Mouse (Mus musculus) heart, adult 18-20 months (tissue): ENCODE results near the gene Shisa9. TPM values are rescaled to one million over a fixed set of nuclear protein-coding genes. Genes with fewer than 3 reads are reported as not detected.

ENCODE experiments used
- DNase-seq, 2 experiments: peaks; one replicate each; pipeline ENCODE4 v3.0.0; 2021 to 2022; ENCODE audit warnings: mixed read lengths in 1 of 2
- total RNA-seq, 2 experiments: library from RNA; stranded (reverse); gene quantifications; 2 replicates each; pipeline ENCODE4 v1.2.3; 2021

The Shisa9 gene
- total RNA-seq, 2 experiments from 2014 or later = 0.10 to 0.23 TPM

GRCm38 (mm10) chr16:12201216-12201615, 217.3 kb downstream of the Shisa9 start:
- peak in 1 of 2 experiments; percentile 39 for DNase-seq

DNA sequence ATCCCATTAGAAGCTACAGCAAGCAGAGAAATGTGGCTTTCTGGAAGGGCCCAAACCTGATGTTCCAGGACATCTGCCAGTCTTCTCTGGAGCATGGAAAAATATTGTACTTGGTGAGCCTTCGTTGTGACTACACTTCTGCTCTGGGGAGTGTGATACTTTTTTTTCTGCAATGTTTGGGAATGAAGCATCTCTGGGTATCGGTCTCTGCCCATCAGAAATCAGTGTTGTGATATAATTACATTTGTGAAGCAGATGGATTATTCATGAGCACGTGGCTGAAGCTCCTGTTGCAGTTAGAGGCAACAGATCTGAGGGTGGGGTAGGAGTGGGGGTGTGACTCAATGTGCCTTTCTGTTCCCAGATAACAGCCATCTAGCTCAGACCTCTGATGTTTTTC, 218.2 kb downstream of the Shisa9 start:
- DNase-seq = no peak

GRCm38 (mm10) chr16:12203055-12203454, 219.1 kb downstream of the Shisa9 start:
- DNase-seq = no peak

DNA sequence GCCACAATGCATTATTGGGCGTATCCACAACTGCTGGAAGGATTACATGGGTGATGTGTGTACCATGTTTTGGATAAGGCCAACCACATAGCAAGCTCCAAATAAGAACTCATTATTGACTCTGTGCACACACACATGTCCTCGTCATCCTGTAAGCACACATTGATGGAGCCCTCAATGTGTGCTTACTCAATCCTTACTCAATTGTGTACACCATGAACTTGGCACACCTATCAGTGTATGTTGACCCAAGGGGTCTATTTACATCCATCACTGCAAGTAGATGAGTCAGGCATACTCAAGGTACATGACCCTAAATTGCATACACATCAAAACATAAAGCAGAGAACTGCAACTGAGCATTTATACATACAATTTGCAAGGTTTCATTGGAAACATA, 220.5 kb downstream of the Shisa9 start:
- DNase-seq = no peak

DNA sequence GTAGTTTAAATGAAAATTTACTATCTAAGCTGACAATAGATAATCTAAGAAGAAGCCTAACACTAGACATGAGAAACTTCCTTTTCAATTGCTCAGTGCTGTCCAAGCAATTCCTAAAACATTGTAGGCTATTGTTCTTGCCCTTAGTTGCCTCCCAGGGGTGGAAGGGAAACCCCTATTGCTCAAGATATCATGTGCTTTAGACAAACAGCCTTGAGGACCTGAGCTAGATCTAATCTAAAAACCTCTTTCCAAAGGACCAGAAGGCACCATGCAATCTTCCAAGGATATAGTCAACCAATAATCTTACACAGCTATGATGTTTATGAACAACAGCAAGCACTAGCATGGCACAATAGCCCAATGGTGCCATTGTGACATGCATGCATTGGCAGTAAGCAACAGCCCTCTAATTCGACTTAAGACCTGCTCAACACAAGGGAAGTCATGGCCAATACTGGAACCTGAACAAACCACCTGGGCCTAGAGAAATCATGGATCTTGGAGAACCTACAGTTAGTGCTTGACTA, 222.6 kb downstream of the Shisa9 start:
- DNase-seq = no peak

GRCm38 (mm10) chr16:12206951-12207350, 223.0 kb downstream of the Shisa9 start:
- no peak for DNase-seq

- DNase-seq = no peak
Measured at GRCm38 (mm10) chr16:12209355-12209754, 225.4 kb downstream of the Shisa9 start.

DNA sequence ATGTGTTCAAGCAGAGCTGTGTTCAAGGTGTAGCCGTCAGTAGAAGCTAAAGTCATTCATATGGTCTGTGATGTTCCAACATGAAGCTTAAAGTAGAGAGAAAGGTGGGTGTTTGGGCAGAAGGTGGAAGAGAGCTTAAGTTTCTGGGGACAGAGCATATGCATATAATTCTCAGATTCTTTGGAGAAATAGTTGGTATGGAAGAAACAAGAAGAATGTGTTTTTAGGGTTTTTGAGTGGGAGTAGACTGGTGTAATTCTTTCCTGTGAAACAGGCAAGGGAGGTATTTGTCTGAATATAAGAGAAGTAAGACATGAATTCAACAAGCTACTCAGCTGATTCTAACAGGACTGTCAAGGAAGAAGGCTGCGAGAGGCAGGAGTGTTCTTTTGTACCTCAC, 225.9 kb downstream of the Shisa9 start:
- DNase-seq = no peak

DNA sequence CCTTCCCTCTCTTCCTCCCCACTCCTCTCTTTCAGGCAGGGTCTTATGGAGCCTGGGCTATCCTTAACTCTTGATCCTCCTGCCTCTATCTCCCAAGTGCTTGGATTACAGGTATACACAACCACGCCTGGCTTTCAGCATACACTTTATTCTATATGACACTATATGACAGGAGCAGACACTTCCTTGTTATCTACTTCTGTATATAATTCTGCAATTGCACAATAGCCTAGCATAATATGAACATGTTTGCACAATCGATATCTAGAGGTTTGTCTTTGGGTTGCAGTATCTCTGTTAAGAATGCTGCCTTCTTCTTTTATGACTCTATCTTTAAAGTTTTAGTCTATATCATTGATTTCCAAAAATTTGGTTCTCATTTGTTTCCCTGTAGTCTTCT, 230.1 kb downstream of the Shisa9 start:
- DNase-seq = no peak

- no peak for DNase-seq
Measured at GRCm38 (mm10) chr16:12217289-12218150, 233.6 kb downstream of the Shisa9 start.

- DNase-seq = no peak
Measured at GRCm38 (mm10) chr16:12218151-12218532, 234.2 kb downstream of the Shisa9 start.

DNA sequence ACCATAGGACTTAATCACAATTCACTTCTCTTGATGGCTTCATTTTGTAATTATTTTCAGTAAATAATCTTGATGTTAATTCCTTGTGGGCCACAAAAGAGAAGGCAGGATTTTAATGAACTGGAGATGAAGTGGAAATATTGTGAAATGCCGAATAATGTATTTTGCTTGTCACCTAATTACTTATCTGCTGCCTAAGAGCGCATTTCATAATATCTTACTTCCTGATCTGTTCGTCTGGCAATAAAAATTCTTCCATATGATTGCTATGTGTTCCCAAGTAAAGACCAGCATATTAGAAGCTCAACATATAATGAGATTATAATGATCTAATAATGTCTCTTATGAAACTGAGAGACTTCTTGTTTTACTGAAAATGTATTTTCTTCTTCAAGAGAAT, 235.9 kb downstream of the Shisa9 start:
- no peak for DNase-seq

- no peak for DNase-seq
Measured at GRCm38 (mm10) chr16:12223537-12223936, 239.6 kb downstream of the Shisa9 start.

DNA sequence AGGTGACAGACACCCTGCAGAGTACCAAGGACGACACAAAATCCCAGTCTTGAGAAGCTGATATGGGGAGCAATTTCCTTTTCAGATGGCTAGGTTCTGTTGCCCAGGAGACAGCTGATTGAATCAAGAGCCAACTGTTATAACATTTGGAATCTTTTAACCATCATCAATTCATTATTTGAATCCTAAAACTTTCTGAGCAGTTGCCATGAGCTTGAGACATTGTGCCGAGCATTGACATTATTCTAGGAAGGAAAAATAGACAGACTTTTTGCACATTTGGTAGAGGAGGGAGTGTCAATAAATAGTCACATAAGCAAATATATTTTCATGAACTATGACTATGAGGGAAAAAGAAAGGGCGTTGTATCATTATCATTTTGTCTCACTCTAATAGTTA, 243.0 kb downstream of the Shisa9 start:
- DNase-seq = no peak

GRCm38 (mm10) chr16:12233288-12233687, 249.4 kb downstream of the Shisa9 start:
- DNase-seq = peak; percentile 7 to 16

DNA sequence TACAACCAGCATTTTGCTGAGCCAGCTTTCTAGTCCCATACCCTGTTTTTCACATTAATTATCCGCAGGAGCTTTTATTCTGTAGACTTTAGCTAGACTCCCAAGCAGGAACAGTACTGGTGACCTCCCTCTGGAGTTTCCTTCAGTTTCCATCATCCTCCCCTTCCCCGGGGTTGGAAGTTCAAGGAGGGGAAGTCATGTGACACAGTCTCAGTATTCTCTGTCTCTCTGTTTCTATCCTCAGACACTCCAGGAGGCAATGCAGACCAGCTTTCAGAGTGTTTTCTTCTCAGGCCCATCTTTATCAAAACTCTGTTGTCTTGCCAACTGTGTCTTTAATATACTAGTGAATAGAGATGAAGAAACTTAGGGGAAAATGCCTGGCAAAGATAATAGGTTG, 250.4 kb downstream of the Shisa9 start:
- DNase-seq = peak in 1 of 2 experiments; percentile 4

- DNase-seq = no peak
Measured at GRCm38 (mm10) chr16:12238611-12239010, 254.7 kb downstream of the Shisa9 start.

- no peak for DNase-seq
Measured at GRCm38 (mm10) chr16:12259361-12259760, 275.4 kb downstream of the Shisa9 start.

DNA sequence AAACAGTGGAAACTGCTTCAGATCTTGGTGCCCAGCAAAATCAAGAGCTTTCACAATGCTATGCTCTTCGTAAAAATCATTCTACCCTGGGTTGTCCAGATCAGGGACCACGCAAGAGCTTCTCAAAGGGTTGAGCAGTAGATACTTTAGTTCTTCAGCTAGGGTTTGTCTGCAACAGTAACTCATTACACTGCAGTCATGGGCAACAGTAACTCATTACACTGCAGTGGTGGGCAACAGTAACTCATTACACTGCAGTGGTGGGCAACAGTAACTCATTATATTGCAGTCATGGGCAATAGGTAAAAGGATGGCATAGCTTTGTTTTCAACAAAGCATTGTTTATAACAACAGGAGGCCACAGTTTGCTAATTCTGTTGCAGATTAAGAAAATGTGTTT, 281.9 kb downstream of the Shisa9 start:
- DNase-seq = no peak

DNA sequence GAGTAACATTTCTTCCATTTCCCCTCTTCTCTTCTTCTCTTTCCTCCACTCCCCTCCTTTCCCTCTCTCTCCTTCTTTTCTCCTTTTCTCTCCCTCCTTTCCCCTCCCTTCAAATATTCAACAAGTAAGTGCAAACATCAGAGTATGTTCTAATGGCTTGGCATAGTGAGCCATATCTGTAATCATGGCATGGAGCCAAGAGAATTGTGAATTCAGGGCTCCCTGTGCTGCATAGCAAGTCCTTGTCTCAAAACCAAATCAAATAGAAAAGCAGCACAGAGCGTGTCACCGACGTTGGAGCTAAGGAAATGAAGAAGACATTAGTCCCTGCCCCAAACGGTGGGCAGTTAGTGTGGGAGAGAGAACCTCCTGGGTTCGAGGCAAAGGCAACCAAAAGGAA, 316.6 kb downstream of the Shisa9 start:
- no peak for DNase-seq

DNA sequence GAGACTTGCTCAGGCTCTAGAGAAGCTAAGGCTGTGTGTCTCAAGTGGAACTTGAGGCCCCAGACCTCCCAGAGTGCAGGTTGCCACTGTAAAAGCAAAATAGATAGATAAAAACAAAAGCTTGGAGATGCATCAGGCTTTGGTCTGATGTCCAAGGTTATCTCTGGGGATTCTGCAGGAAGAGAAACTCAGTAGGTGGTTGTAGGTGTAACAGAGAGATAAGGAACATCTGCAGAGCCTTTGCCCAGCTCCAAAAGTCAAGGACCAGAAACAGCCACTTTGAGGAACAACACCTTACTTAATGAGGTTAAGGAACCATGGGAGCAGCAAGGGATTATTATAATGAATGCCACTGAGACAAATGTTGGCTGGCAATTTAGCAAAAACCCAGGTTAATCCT, 319.5 kb downstream of the Shisa9 start:
- no peak for DNase-seq

GRCm38 (mm10) chr16:12307318-12307965, 323.5 kb downstream of the Shisa9 start:
- peak in 1 of 2 experiments; percentile 25 for DNase-seq

GRCm38 (mm10) chr16:12309826-12310225, 325.9 kb downstream of the Shisa9 start:
- DNase-seq = no peak
